Mouse (Mus musculus) midbrain, postnatal 0 days (tissue): Measurements from ENCODE around the gene Vdac2. TPM values are rescaled to one million over a fixed set of nuclear protein-coding genes. Genes with fewer than 3 reads are reported as not detected.

Experiments used
- ATAC-seq: fragments of 200-750 bp; cut with Nextera tagmentation; 2 replicates; pipeline ENCODE4 v1.8.0; 2017; ENCODE audit warnings: moderate number of reproducible peaks, mild to moderate bottlenecking, moderate TSS enrichment, moderate library complexity; ENCODE audit not compliant: low FRiP score
- DNase-seq: peaks from one replicate; pipeline ENCODE4 v3.0.0-alpha.2; 2015; ENCODE audit warnings: low spot score
- H3K27ac ChIP-seq: fragments of 300-500 bp; sonication (generic); 2 replicates; pipeline ENCODE4 v1.5.1; 2014; ENCODE audit warnings: low read depth, mild to moderate bottlenecking, low read length, mixed read lengths
- H3K27me3 ChIP-seq: fragments of 300-500 bp; sonication (generic); 2 replicates; pipeline ENCODE4 v1.6.1; 2014; ENCODE audit warnings: low read length, control low read depth, mixed read lengths; ENCODE audit not compliant: insufficient read depth
- H3K36me3 ChIP-seq: fragments of 300-500 bp; sonication (generic); 2 replicates; pipeline ENCODE4 v1.6.1; 2014; ENCODE audit warnings: low read length, control low read depth, mixed read lengths; ENCODE audit not compliant: insufficient read depth
- H3K4me1 ChIP-seq: fragments of 300-500 bp; sonication (generic); 2 replicates; pipeline ENCODE4 v1.6.1; 2014; ENCODE audit warnings: mild to moderate bottlenecking, control low read depth, antibody characterized with exemption, low read length, mixed read lengths; ENCODE audit not compliant: insufficient read depth
- H3K4me2 ChIP-seq: fragments of 300-500 bp; sonication (generic); 2 replicates; pipeline ENCODE4 v1.6.1; 2014; ENCODE audit warnings: low read depth, mild to moderate bottlenecking, low read length, mixed read lengths; ENCODE audit not compliant: poor library complexity, severe bottlenecking
- H3K4me3 ChIP-seq: fragments of 300-500 bp; sonication (generic); 2 replicates; pipeline ENCODE4 v1.5.1; 2014; ENCODE audit warnings: low read depth, mild to moderate bottlenecking, low read length, moderate library complexity
- H3K9ac ChIP-seq: fragments of 300-500 bp; sonication (generic); replicated peaks from 2 replicates; pipeline ENCODE4 v1.6.1; 2014; ENCODE audit warnings: mild to moderate bottlenecking, low read length, moderate library complexity, mixed read lengths; ENCODE audit not compliant: poor library complexity, severe bottlenecking
- H3K9me3 ChIP-seq: fragments of 300-500 bp; sonication (generic); 2 replicates; pipeline ENCODE4 v1.6.1; 2016; ENCODE audit warnings: low read length, control low read depth
- CTCF ChIP-seq: IDR thresholded peaks from 2 replicates; pipeline ENCODE4 v1.5.1; 2016; ENCODE audit warnings: antibody characterized with exemption, mild to moderate bottlenecking
- WGBS: fragments of 180-500 bp; shearing (Covaris S2); extraction: QIAGEN DNeasy Blood & Tissue Kit; methylation state at CpG from one replicate; pipeline ENCODE4 v1.1.7; 2014; 5-methylcytosine and 5-hydroxymethylcytosine counted together
- polyA plus RNA-seq: library from polyadenylated mRNA; unstranded; fragments of >200 nt; fragmentation: Nextera tagmentation; extraction: Ambion mirVana; gene quantifications from 2 replicates; pipeline ENCODE4 v1.2.1, GENCODE M21; 2015
- total RNA-seq: library from RNA; depleted of rRNA; stranded (reverse); fragments of >200 nt; gene quantifications from 2 replicates; pipeline ENCODE4 v1.2.3, GENCODE M21; 2014; rRNA removed

Gene Vdac2
- total and polyA plus RNA-seq, 2 experiments from 2014 or later = 219 to 300 TPM

- H3K27ac ChIP-seq = no peak overlapping the region
- no peak overlapping the region for H3K9ac ChIP-seq
- H3K4me2 ChIP-seq = no peak overlapping the region
- H3K4me3 ChIP-seq = no peak overlapping the region
- ATAC-seq (no peak), DNase-seq (no peak)
- no peaks in the 10 kb centered on the region for H3K27me3 ChIP-seq
- no peaks in the 10 kb centered on the region for H3K36me3 ChIP-seq
- 88% methylated on average over 7 of the region's 7 CpGs for WGBS
- no peaks in the 10 kb centered on the region for H3K9me3 ChIP-seq
- no peak for TF ChIP-seq CTCF
- H3K4me1 ChIP-seq = no peaks in the 10 kb centered on the region
Measured at GRCm38 (mm10) chr14:21866816-21867215, 41.8 kb downstream of the Vdac2 start.

- no peaks in the 10 kb centered on the region for H3K9me3 ChIP-seq
- H3K4me3 ChIP-seq = no peak overlapping the region
- H3K27me3 ChIP-seq = no peaks in the 10 kb centered on the region
- no peak overlapping the region for H3K4me2 ChIP-seq
- 94% methylated on average over 2 of the region's 2 CpGs for WGBS
- H3K9ac ChIP-seq = no peak overlapping the region
- H3K4me1 ChIP-seq = no peaks in the 10 kb centered on the region
- no peak for TF ChIP-seq CTCF
- ATAC-seq (no peak), DNase-seq (no peak)
- H3K27ac ChIP-seq = no peak overlapping the region
- H3K36me3 ChIP-seq = no peaks in the 10 kb centered on the region
Measured at GRCm38 (mm10) chr14:21890430-21890829, 65.4 kb downstream of the Vdac2 start.

GRCm38 (mm10) chr14:21891581-21892340 lies 66.7 kb downstream of the Vdac2 start:
- Histone ChIP-seq H3K4me1 (no peaks in the 10 kb centered on the region), H3K9me3 (no peaks in the 10 kb centered on the region), H3K4me3 (no peak overlapping the region), H3K9ac (no peak overlapping the region), H3K4me2 (peak overlapping the region; percentile 18; the same call in 1 of the 2 replicates), H3K27ac (no peak overlapping the region), H3K27me3 (no peaks in the 10 kb centered on the region), H3K36me3 (no peaks in the 10 kb centered on the region)
- WGBS = 28% methylated on average over 15 of the region's 15 CpGs
- TF ChIP-seq CTCF = no peak
- DNase-seq (peak; percentile 58), ATAC-seq (no peak)

GRCm38 (mm10) chr14:21892341-21892659 lies 67.3 kb downstream of the Vdac2 start:
- no peak for TF ChIP-seq CTCF
- no peaks in the 10 kb centered on the region for H3K9me3 ChIP-seq
- WGBS = 62% methylated on average over 6 of the region's 6 CpGs
- H3K27me3 ChIP-seq = no peaks in the 10 kb centered on the region
- no peak overlapping the region for H3K4me3 ChIP-seq
- DNase-seq (no peak), ATAC-seq (no peak)
- H3K4me2 ChIP-seq = no peak overlapping the region
- H3K9ac ChIP-seq = no peak overlapping the region
- no peaks in the 10 kb centered on the region for H3K36me3 ChIP-seq
- H3K4me1 ChIP-seq = no peaks in the 10 kb centered on the region
- H3K27ac ChIP-seq = no peak overlapping the region

Other genes starting within 250 kb of the Vdac2 start
- gene Dupd1, start 110.7 kb upstream of the Vdac2 start, total RNA-seq = 1.4 TPM in 1 of 2 replicates, not detected in the other
- gene Dupd1, start 110.7 kb upstream of the Vdac2 start, polyA plus RNA-seq = 0.39 and 0.41 TPM in 2 replicates
- gene Samd8, start 74.7 kb upstream of the Vdac2 start, total RNA-seq = 65.9 and 85.6 TPM in 2 replicates
- gene Samd8, start 74.7 kb upstream of the Vdac2 start, polyA plus RNA-seq = 24.9 and 28.6 TPM in 2 replicates
- 0.28 TPM in 1 of 2 replicates, not detected in the other for gene Dusp13, start 74.1 kb upstream of the Vdac2 start, total RNA-seq
- not detected in 2 replicates for gene Dusp13, start 74.1 kb upstream of the Vdac2 start, polyA plus RNA-seq
- gene Comtd1, start 23.7 kb downstream of the Vdac2 start, total RNA-seq = 34.2 and 38.5 TPM in 2 replicates
- 58.4 and 65.3 TPM in 2 replicates for gene Comtd1, start 23.7 kb downstream of the Vdac2 start, polyA plus RNA-seq
- 9.1 and 10.1 TPM in 2 replicates for gene Zfp503, start 164.4 kb downstream of the Vdac2 start, total RNA-seq
- gene Zfp503, start 164.4 kb downstream of the Vdac2 start, polyA plus RNA-seq = 4.2 and 4.3 TPM in 2 replicates
- not detected in 2 replicates for gene Lrmda, start 194.5 kb downstream of the Vdac2 start, total RNA-seq
- gene Lrmda, start 194.5 kb downstream of the Vdac2 start, polyA plus RNA-seq = 0.34 and 0.35 TPM in 2 replicates